Mouse (Mus musculus) urinary bladder, adult 2 months (tissue): Measurements from ENCODE around the gene Bfsp1. TPM values are rescaled to one million over a fixed set of nuclear protein-coding genes. Genes with fewer than 3 reads are reported as not detected.

ENCODE experiments used
- DNase-seq: peaks from one replicate; pipeline ENCODE4 v3.0.0; 2022; ENCODE audit warnings: low spot score
- polyA plus RNA-seq: library from polyadenylated mRNA; depleted of rRNA; stranded (reverse); fragments of >200 nt; gene quantifications from 2 replicates; pipeline ENCODE4 v1.2.3, GENCODE M21; 2012; rRNA removed

Gene Bfsp1
- polyA plus RNA-seq, 1 experiment = 2.0 TPM

DNA sequence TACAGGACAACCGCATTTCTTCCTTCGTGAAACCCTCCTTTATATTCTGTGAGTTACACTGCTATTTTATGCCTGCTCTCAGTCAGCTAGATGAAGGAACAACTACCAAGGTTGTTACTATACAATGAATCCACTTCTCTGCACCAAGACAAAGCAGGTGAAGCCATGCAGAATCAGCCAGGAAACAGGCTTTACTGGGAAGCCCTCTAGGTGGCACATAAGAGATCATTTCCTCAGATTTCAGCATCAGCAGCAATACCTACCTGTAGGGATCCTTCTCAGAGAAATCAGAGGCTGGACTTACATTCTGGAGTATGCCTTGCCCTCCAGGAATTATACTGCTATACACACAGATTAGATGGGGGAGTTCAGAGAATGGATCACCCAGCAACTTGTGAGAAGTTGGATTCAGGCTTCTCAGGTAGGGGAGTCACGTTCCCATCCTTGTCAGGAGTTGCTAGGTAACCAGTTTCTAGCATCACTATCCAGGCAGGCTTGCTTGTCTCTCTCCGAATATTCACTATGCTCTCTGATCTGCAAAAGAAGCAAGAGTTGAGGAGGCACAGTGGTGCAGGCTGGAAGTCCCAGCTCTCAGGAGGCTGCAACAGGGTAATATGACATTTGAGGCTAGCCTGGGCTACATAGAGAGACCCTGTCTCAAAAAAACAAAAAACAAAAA is 66.5 kb downstream of the Bfsp1 start:
- no peak for DNase-seq

DNA sequence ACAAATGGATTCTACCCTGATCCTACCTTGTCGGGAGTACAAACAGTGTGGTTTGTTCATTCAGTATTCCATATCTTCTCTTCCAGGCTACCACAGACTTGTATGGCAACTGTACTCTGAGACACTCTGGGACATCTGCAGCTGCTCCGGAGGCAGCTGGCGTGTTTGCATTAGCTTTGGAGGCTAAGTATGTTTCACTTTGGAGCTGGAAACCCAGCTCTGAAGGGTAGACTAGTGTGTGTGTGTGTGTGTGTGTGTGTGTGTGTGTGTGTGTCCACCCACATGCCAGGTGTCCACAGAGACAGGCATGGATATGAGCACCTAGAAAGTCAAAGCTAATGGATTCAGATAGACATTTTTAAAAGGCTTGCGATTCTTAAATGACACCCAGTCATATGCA is 67.1 kb downstream of the Bfsp1 start:
- no peak for DNase-seq

GRCm38 (mm10) chr2:143789911-143790310 is 73.1 kb downstream of the Bfsp1 start:
- DNase-seq = no peak

GRCm38 (mm10) chr2:143780310-143780709 is 82.7 kb downstream of the Bfsp1 start:
- no peak for DNase-seq

Other genes with a start within 250 kb of the Bfsp1 start
- 1,245 and 1,572 TPM in 2 replicates for gene Dstn, start 52.1 kb upstream of the Bfsp1 start, polyA plus RNA-seq
- gene Rrbp1, start 148.1 kb upstream of the Bfsp1 start, polyA plus RNA-seq = 163 and 206 TPM in 2 replicates
- gene Banf2, start 169.9 kb upstream of the Bfsp1 start, polyA plus RNA-seq = not detected in 2 replicates